Mouse (Mus musculus): ENCODE results near the gene Sema6d.

Gene Sema6d

GRCm38 (mm10) chr2:124478526-124478925, 388.8 kb downstream of the Sema6d start:
- DNase-seq = no peak

DNA sequence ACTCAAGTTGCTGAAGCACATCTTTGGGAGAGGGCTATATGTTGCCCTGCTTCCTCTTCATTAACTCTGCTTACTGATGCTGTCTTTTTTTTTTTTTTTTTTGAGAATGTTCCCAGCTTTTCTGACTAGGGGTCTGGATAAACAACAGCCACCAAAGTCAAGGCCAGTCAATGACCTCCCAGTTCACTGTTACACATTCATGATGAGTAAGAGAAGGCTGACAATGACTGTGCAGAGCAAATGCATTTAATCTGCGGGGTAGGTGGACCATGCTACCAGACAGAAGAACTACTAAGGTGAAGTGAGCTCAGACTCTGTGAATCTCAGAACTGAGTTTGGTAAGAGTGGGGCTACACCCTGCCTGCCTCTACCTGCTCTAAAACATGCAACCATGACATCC, 396.0 kb downstream of the Sema6d start:
- no peak for DNase-seq

DNA sequence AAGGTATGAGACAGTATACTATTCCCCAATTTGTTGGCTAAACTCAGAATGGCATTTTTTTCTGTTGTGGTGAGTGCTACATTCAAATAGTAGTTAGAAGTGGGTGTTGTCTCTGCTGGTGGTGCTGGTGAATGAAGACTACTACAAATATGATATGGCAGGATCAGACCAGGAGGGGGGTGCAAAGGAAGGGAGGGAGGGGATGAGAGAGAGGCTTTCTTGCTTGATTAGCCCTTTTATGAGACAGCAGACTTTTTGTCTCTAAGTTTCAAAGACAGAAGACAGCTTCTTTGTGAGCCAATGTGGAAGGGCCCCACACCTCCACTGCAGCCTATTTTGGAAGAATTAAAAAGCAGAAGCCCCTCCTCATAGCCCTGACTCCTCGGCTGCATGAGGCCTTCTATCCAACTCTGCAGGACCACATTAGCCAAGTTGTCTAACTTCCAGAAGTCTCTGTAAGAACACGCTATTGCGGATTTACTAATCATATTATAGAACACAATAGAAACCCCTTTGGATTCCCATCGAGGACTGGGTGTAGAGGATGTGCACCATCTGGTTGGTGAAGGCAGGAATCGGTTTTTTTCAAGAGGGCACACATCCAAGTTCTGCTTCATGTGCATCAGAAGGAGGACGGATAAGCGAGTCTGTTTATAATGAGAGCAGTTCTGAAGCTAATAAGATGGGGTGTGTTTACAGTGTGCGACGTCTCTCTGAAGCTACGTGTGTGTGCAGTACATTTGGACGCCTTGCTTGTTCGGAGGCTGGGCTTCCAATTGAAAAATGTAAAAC, 400.4 kb downstream of the Sema6d start:
- DNase-seq = no peak

- no peak for DNase-seq
These were observed 406.0 kb downstream of the Sema6d start for GRCm38 (mm10) chr2:124495751-124496150.

- DNase-seq = no peak
These were observed 409.9 kb downstream of the Sema6d start for GRCm38 (mm10) chr2:124499670-124500069.

GRCm38 (mm10) chr2:124505784-124506489, 416.2 kb downstream of the Sema6d start:
- no peak for DNase-seq

DNA sequence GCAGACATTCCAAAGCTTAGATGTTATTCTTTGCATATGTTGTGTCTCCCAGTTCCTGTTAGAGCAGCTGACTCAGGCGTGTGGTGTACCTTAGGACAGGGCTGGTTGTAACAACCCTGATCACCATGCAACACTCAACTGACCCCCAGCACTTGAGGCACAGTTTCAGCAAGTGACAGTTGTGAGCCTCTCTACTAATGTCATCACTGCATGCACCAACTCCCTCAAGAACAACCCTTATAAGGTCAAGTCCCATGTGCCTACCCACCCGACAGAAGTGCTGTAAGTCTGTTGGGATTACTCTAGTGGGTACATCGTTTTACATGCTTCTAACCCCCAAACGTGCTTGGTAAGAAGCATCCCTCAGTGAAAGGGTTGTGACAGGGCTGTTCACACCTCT, 418.0 kb downstream of the Sema6d start:
- no peak for DNase-seq

DNA sequence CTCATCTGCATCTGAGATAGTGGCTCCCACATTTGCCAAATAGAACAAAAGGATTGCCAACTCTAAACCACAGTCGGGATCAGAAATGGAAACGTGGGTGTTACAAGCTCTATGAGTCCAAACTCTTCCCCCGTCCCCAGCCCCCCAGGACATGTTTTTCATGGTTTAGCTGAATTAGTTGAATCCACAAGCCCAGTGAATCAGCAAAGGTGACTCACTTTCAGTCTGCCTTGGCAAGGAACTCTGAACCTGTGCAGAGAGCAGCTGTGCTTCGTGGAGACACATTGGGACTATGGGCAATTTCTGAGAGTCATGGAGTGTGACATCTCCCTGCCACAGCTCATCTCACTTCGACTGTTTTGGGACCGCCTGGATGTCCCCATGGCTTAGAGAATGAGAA, 419.7 kb downstream of the Sema6d start:
- peak; percentile 73 for DNase-seq

GRCm38 (mm10) chr2:124511826-124512225, 422.1 kb downstream of the Sema6d start:
- no peak for DNase-seq

DNA sequence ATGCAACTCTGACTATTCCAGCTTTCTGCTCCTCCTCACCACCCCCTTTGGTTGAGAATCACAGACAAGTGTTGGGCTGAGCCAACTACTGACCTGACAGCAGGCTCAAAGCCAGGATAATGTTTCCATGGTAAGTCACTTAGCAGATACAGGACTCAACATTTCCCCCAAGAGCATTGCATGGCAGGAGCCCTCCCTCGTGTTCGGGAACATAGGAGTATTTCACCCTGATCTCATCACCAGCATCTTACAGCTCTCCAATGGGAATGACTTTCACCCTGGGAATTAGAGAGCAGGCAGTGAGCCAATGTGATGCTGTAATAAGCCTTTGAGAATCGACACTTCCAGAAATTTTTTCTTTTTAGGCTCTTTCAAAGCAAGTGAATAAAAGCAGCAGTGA, 432.7 kb downstream of the Sema6d start:
- DNase-seq = no peak

DNA sequence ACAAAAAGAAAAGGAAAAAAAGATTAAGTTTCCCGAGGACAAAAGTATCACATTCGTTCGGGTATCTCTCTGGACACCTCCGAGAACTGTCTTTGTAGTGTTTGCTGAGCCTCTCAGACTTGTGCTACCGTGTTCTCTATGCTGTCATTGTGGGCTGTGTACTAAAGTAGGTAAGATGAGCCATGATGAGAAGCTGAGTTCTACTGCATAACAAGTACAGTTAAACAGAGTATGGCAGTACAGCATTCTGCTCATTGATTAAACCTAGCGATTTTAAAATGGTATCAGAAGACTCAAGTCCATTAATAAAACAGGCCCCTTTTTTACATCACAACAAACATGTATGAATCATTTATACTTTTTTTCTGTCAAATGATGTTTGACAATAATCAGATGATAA, 433.9 kb downstream of the Sema6d start:
- DNase-seq = no peak

GRCm38 (mm10) chr2:124524167-124524566, 434.4 kb downstream of the Sema6d start:
- DNase-seq = no peak

DNA sequence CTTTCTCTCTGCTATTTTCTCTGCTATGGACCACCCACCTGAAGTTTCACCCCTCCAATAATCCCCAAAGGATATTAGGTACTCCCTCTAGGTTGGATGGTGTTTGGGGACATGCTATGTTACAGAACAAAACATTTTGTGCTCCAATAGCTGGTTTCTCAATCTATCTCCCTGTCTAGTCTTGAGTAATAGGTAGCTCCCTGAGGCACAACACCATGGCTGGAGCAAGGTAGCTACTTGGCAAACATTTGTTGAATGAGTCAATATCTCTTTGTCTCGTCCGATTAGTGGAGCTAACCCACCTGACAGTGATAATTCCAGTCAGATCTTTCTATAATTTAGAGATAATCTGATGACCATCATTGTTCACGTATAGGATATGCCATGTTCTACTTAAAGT, 437.9 kb downstream of the Sema6d start:
- DNase-seq = no peak

DNA sequence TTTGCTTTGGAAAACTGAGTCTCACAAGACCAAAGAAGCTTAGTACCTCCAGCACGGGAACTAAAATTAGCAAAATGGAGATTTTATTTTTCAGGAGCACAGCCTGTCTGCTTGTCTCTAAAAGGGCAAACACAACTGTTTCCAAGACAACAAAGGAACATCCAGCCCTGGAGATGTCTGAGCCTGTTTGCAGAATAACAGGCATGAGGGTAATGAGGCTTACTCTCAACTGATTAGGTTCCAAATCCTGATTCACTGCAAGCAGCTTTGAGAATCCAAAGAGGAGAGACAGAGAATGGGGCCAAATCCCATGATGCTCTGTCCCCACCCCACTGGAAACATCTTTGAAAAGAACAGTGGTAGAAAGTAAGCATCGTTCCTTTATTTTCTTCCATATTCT, 440.7 kb downstream of the Sema6d start:
- no peak for DNase-seq

DNA sequence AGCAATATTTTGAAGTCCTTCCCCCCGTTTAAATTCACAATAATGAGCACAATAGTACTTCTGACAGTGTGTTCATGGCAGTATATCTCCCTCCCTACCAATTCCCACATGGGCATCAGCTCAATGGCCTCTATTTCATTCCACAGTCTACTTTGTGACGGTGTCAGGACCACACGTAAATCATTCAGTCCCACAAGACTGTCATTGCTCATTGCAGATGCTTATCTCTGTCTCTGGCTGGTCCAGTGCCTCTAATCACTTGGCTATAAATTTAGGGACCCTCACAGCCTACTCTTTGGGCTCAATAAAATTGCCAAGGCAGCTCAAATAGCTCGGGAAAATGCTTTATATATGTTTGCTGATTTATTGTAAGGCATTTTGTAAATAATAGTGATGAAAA, 441.3 kb downstream of the Sema6d start:
- no peak for DNase-seq

- DNase-seq = no peak
These were observed 443.1 kb downstream of the Sema6d start for GRCm38 (mm10) chr2:124532906-124533305.

DNA sequence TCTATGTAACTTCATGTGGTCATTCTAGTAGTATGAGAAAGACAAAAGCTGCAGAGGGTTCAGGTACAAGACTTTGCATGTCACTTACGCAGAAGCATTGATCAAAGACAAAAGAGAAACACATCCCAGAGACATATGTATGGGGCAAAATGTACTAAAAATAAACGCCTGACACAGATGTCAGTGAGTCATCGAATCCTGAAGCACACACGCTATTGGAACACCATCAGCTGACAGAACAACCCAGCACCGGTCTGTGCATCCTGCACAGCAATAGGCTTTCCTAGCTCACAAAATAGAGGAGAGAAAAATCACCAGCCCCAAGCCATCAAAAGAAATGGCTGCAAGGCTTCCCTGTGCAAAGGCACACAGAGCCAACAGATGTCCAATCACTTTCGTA, 443.8 kb downstream of the Sema6d start:
- DNase-seq = peak; percentile 50

- no peak for DNase-seq
These were observed 460.5 kb downstream of the Sema6d start for GRCm38 (mm10) chr2:124550315-124550714.

DNA sequence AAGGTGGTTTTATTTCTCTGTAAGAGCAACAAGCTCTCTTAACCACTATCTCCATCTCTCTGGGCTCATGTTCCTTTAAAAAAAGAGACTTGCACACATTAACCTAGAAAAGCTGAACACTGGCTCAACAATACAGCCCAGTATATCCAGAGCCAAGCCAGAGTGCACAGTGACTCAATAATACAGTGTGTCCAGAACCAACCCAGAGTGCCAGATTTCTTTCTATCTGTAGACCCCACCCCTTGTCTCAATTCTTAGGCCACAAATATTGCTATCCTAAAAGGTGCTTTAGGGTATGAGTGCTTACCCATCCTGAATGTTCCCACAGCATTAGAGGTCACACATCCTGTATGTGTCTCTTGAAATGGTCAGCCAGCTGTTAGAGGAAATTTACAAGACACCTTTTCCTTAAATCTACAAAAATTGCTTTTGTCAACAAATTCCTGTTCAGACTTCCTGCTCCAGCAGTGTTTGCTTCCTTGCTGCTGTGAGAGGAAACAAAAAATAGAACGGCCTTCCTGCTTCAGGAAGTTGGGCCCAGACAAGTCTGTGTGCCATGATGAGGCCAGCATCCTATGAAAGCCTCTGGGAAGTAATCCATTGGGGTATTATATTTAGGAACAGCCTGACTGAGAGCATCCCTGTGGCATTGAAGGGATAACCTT, 465.1 kb downstream of the Sema6d start:
- DNase-seq = no peak

DNA sequence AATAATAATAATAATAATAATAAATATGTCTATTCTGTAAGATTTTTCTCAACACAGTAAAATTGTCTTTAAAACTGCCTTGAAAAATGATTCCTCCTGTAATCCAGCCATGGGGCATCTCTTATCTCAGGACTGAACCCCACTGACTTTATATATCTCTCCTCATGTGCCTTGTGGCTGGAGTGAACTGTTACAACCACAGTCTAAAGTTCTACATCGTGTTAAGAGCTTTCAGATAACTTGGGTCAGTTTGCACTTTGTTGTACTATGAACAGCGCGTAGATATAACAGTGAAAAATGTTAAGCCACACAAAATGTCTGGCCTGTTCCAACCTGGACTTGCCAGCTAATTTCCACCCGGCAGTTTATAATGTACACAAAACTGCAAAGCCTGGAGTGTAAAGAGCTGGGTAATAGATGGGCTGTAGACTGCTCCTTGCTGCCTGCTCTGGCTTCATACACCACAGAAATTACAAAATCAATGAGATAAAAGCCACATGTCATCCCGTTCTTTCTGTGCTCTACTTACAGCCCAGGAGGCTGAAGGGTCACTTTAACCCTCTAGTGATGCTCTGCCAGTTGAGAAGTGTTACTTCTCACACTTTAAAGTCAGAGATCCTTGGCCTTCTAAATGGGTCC, 467.2 kb downstream of the Sema6d start:
- DNase-seq = no peak

GRCm38 (mm10) chr2:124558021-124558420, 468.3 kb downstream of the Sema6d start:
- no peak for DNase-seq

DNA sequence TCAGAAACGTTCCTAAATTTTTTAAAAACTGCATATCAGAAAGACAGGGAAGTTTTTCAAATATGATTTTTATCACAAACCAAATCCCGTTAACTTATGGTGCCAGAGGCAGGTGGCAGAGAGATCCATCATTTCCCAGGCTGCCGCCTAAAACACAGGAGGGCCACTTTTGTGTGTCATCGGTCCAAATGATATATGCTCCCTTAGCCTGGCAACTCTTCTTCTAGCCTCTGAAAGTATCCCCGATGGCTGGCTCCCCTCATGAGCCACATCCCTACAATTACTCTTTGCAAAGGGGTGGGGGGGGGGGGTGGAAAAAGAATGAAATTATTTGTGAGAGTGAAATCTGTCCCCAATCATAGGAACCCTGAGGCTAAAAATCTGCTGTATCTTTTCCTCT, 471.9 kb downstream of the Sema6d start:
- no peak for DNase-seq

DNA sequence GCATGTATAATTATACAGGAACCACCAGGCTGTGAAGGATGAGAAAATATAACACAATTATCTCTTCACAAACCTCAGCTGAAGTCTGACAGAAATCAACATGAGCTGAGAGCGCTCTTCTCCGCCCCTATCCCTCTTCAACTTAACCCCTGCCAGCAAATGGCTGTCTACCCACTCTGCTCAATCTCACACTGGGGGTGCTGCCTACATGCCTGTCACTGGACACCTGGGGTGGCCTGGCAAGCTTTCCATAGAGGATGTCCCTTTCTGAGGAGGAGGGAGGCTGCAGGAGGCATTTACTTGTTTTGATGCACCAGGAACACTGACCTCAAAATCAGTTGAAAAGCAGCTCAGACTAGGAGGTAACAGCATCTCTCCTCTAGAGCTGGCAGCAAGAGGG, 472.3 kb downstream of the Sema6d start:
- no peak for DNase-seq
